Mouse (Mus musculus): Measurements from ENCODE around the gene Tnrc6b. TPM values are rescaled to one million over a fixed set of nuclear protein-coding genes. Genes with fewer than 3 reads are reported as not detected.

Gene Tnrc6b
- total and polyA plus RNA-seq, 3 experiments, result 7.8 to 13.9 (median 8.0) TPM

- TF ChIP-seq TBP (IDR thresholded peaks at IDR 0.05; ENCODE audit: low read depth, low read length), result no peak
- TF ChIP-seq RAD21 (IDR thresholded peaks at IDR 0.05; ENCODE audit: low read depth, low read length), result no peak
- TF ChIP-seq MYB (IDR thresholded peaks at IDR 0.05; ENCODE audit: low read depth, low read length), result no peak
Measured at GRCm38 (mm10) chr15:80744667-80745422, 33.7 kb downstream of the Tnrc6b start (continued).

GRCm38 (mm10) chr15:80748979-80749378 lies 37.9 kb downstream of the Tnrc6b start:
- Histone ChIP-seq H3K4me1 (ENCODE audit: control insufficient read depth in 1 of 2, insufficient read depth in 2 of 2, low read length in 2 of 2) (peaks cover 27 to 35% of the 10 kb centered on the region in 2 experiments), H3K79me2 (ENCODE audit: control insufficient read depth, insufficient read depth, low read length, poor library complexity) (no peaks in the 10 kb centered on the region), H3K4me3 (ENCODE audit: control insufficient read depth in 1 of 2, insufficient read depth in 1 of 2, low read depth in 2 of 2, low read length in 2 of 2) (no peak overlapping the region; a peak in 1 of 4 replicates), H3K27ac (ENCODE audit: control insufficient read depth, low read depth, low read length) (peak overlapping the region; percentile 77), H3K9me3 (replicated peaks; ENCODE audit: insufficient read depth, low read length) (no peaks in the 10 kb centered on the region), H3K27me3 (ENCODE audit: control insufficient read depth in 1 of 2, insufficient read depth in 2 of 2, low read length in 2 of 2) (no peaks in the 10 kb centered on the region), H3K36me3 (ENCODE audit: control insufficient read depth in 1 of 2, insufficient read depth in 2 of 2, low read length in 2 of 2) (peaks cover 0 to 41% of the 10 kb centered on the region in 2 experiments; a peak in 2 of 4 replicates), H3K9ac (ENCODE audit: control insufficient read depth, low read depth, low read length, poor library complexity, severe bottlenecking) (no peak overlapping the region)
- peak; percentile 96 for TF ChIP-seq SIN3A (IDR thresholded peaks at IDR 0.05; ENCODE audit: low read length)
- peak; percentile 54 for TF ChIP-seq TAL1 (IDR thresholded peaks at IDR 0.05; ENCODE audit: low read length)
- peak; percentile 86 for TF ChIP-seq GATA1 (IDR thresholded peaks at IDR 0.05; ENCODE audit: low read depth, low read length)
- peak; percentile 27; the same call in 1 of the 2 replicates for TF ChIP-seq GABPA (IDR thresholded peaks at IDR 0.05; ENCODE audit: low read depth, low read length)
- TF ChIP-seq MXI1 (IDR thresholded peaks at IDR 0.05; ENCODE audit: low read depth, low read length), result peak; percentile 80; the same call in 1 of the 2 replicates
- peak; percentile 79 for TF ChIP-seq TCF12 (IDR thresholded peaks at IDR 0.05; ENCODE audit: low read depth, low read length)
- 0 out of 2 replicates have a peak, but pooled peaks have one; percentile 13 for TF ChIP-seq TBP (IDR thresholded peaks at IDR 0.05; ENCODE audit: low read depth, low read length)
- no peak for TF ChIP-seq SMC3 (IDR thresholded peaks at IDR 0.05; ENCODE audit: low read depth, low read length)
- peak; percentile 88 for TF ChIP-seq RCOR1 (IDR thresholded peaks at IDR 0.05; ENCODE audit: low read depth, low read length)
- no peak for TF ChIP-seq CHD1 (IDR thresholded peaks at IDR 0.05; ENCODE audit: low read depth, low read length)
- no peak for TF ChIP-seq MAX (IDR thresholded peaks at IDR 0.05; ENCODE audit: low read length)
- no peak for TF ChIP-seq ZMIZ1 (IDR thresholded peaks at IDR 0.05; ENCODE audit: low read depth, low read length)
- TF ChIP-seq MYB (IDR thresholded peaks at IDR 0.05; ENCODE audit: low read depth, low read length), result peak; percentile 93
- TF ChIP-seq E2F4 (IDR thresholded peaks at IDR 0.05; ENCODE audit: borderline replicate concordance, low read depth, low read length), result no peak
- peak; percentile 72; the same call in 1 of the 2 replicates for TF ChIP-seq ETS1 (IDR thresholded peaks at IDR 0.05; ENCODE audit: low read depth, low read length)
- TF ChIP-seq EP300 (IDR thresholded peaks at IDR 0.05; ENCODE audit: low read depth in 1 of 2, low read length in 2 of 2), result peak; percentile 77 to 94; a peak in 3 of 4 replicates
- DNase-seq (ENCODE audit: low read depth, low spot score), result peak; percentile 84

DNA sequence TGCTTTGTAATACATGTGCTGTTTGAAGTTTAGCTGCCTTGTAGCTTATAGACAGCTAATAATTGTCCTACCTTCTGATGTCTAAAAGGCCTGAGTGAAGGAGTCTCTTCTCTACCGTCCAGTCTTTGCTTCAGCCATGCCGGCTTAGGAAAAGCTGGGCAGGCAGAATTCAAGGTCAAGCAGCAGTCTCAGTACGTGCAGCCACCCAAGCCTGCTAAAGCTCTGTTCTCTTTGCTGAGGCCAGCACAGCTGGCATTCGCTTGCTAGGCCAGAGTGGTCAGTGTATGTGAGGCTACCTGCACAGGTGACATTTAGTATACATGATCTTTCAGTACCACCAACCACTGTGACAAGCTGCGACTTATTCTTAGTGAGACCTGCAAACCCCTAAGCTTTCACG lies 42.2 kb downstream of the Tnrc6b start:
- peaks cover 16 to 18% of the 10 kb centered on the region in 2 experiments for H3K4me1 ChIP-seq (ENCODE audit: control insufficient read depth in 1 of 2, insufficient read depth in 2 of 2, low read length in 2 of 2)
- H3K9me3 ChIP-seq (replicated peaks; ENCODE audit: insufficient read depth, low read length), result no peaks in the 10 kb centered on the region
- H3K36me3 ChIP-seq (ENCODE audit: control insufficient read depth in 1 of 2, insufficient read depth in 2 of 2, low read length in 2 of 2), result peaks cover 0 to 19% of the 10 kb centered on the region in 2 experiments; a peak in 2 of 4 replicates
- no peaks in the 10 kb centered on the region for H3K27me3 ChIP-seq (ENCODE audit: control insufficient read depth in 1 of 2, insufficient read depth in 2 of 2, low read length in 2 of 2)
- no peak for DNase-seq (ENCODE audit: low read depth, low spot score)
- no peak overlapping the region for H3K4me3 ChIP-seq (ENCODE audit: control insufficient read depth in 1 of 2, insufficient read depth in 1 of 2, low read depth in 2 of 2, low read length in 2 of 2)
- no peaks in the 10 kb centered on the region for H3K79me2 ChIP-seq (ENCODE audit: control insufficient read depth, insufficient read depth, low read length, poor library complexity)
- no peak overlapping the region for H3K9ac ChIP-seq (ENCODE audit: control insufficient read depth, low read depth, low read length, poor library complexity, severe bottlenecking)
- H3K27ac ChIP-seq (ENCODE audit: control insufficient read depth, low read depth, low read length), result no peak overlapping the region
- no peak for TF ChIP-seq GATA1 (IDR thresholded peaks at IDR 0.05; ENCODE audit: low read depth, low read length)
- no peak for TF ChIP-seq TAL1 (IDR thresholded peaks at IDR 0.05; ENCODE audit: low read length)
- no peak for TF ChIP-seq ZMIZ1 (IDR thresholded peaks at IDR 0.05; ENCODE audit: low read depth, low read length)
- TF ChIP-seq MAZ (IDR thresholded peaks at IDR 0.05; ENCODE audit: low read depth, low read length), result no peak
- no peak for TF ChIP-seq POLR2A (IDR thresholded peaks at IDR 0.05; ENCODE audit: control insufficient read depth in 1 of 2, insufficient read depth in 1 of 2, low read depth in 1 of 2, low read length in 2 of 2, poor library complexity in 1 of 2)
- TF ChIP-seq KAT2A (conservative IDR thresholded peaks at IDR 0.05; ENCODE audit: low read depth, low read length), result no peak
- TF ChIP-seq CHD1 (IDR thresholded peaks at IDR 0.05; ENCODE audit: low read depth, low read length), result no peak
- no peak for TF ChIP-seq HCFC1 (IDR thresholded peaks at IDR 0.05; ENCODE audit: low read depth, low read length)
- TF ChIP-seq POLR2AphosphoS2 (IDR thresholded peaks at IDR 0.05; ENCODE audit: low read length), result no peak
- no peak for TF ChIP-seq NRF1 (IDR thresholded peaks at IDR 0.05; ENCODE audit: insufficient read depth, low read depth, low read length, poor library complexity, severe bottlenecking)
- no peak for TF ChIP-seq TCF12 (IDR thresholded peaks at IDR 0.05; ENCODE audit: low read depth, low read length)
- TF ChIP-seq ZC3H11A (IDR thresholded peaks at IDR 0.05; ENCODE audit: low read depth, low read length), result no peak
- TF ChIP-seq E2F4 (IDR thresholded peaks at IDR 0.05; ENCODE audit: borderline replicate concordance, low read depth, low read length), result no peak
- no peak for TF ChIP-seq USF2 (IDR thresholded peaks at IDR 0.05; ENCODE audit: borderline replicate concordance in 1 of 2, insufficient read depth in 1 of 2, low read depth in 1 of 2, low read length in 2 of 2)
- TF ChIP-seq ELF1 (IDR thresholded peaks at IDR 0.05; ENCODE audit: low read depth, low read length), result no peak
- TF ChIP-seq MEF2A (IDR thresholded peaks at IDR 0.05; ENCODE audit: extremely low read depth, insufficient replicate concordance, low read depth, low read length, poor library complexity, severe bottlenecking), result no peak

Data from MEL (cell line).